16 mouse cellular contexts compared by ENCODE assay signal in genomic region chr6:77862781-77863180, GRCm38 (mm10).
A peak's percentile ranks its signal among the peaks of the same experiment; 100 is the strongest.
DNase-seq lines count a peak whose midpoint lies in the region; ATAC-seq lines count a peak whose summit lies in the region.
"Had no signal": no experiment of that assay in that cellular context is flagged by ENCODE, and none has a peak within 500 bp of the region (broad histone marks: within the 10 kb centered on the region; RNA-seq: fewer than 3 reads in every experiment).

No protein-coding gene starts in this region.

- H3K4me1 ChIP-seq in forebrain, embryonic 13.5 days: no peaks in the 10 kb centered on the region
- H3K4me1 ChIP-seq in forebrain, embryonic 11.5 days (replicated peaks; ENCODE audit: control insufficient read depth, insufficient read depth, low read length): no peaks in the 10 kb centered on the region
- H3K4me1 ChIP-seq in intestine, embryonic 16.5 days (ENCODE audit: control insufficient read depth, insufficient read depth, low read length): no peaks in the 10 kb centered on the region
- H3K4me1 ChIP-seq: liver, embryonic 15.5 days had no signal

- no peak overlapping the region for H3K4me2 ChIP-seq in forebrain, embryonic 13.5 days
- H3K4me2 ChIP-seq in forebrain, embryonic 11.5 days (ENCODE audit: low read depth, low read length, severe bottlenecking): no peak overlapping the region
- no peak overlapping the region for H3K4me2 ChIP-seq in intestine, embryonic 16.5 days (ENCODE audit: low read depth, low read length)
- H3K4me2 ChIP-seq: liver, embryonic 15.5 days; midbrain, embryonic 13.5 days had no signal

- no peak overlapping the region for H3K27ac ChIP-seq in forebrain, embryonic 13.5 days
- H3K27ac ChIP-seq in forebrain, embryonic 11.5 days (ENCODE audit: low read depth, low read length): no peak overlapping the region
- no peak overlapping the region for H3K27ac ChIP-seq in intestine, embryonic 16.5 days (ENCODE audit: low read length)
- H3K27ac ChIP-seq: liver, embryonic 15.5 days; midbrain, embryonic 13.5 days had no signal

- ATAC-seq in forebrain, embryonic 13.5 days: peak; percentile 36; the same call in 1 of the 2 replicates
- ATAC-seq in forebrain, embryonic 11.5 days (replicated peaks; ENCODE audit: low FRiP score): no peak
- ATAC-seq in frontal cortex, adult (ENCODE audit: low TSS enrichment): peak; percentile 93
- ATAC-seq in intestine, embryonic 16.5 days: no peak
- ATAC-seq: hindbrain, embryonic 16.5 days; midbrain, embryonic 13.5 days; Patski had no signal

- H3K9ac ChIP-seq in forebrain, embryonic 13.5 days: no peak overlapping the region
- H3K9ac ChIP-seq in forebrain, embryonic 11.5 days (ENCODE audit: low read length): no peak overlapping the region
- H3K9ac ChIP-seq in intestine, embryonic 16.5 days (ENCODE audit: low read depth, low read length): no peak overlapping the region
- H3K9ac ChIP-seq: liver, embryonic 15.5 days; midbrain, embryonic 13.5 days had no signal

- no peaks in the 10 kb centered on the region for H3K27me3 ChIP-seq in forebrain, embryonic 13.5 days
- no peaks in the 10 kb centered on the region for H3K27me3 ChIP-seq in forebrain, embryonic 11.5 days (ENCODE audit: control insufficient read depth, insufficient read depth, low read length)
- H3K27me3 ChIP-seq in intestine, embryonic 16.5 days (replicated peaks; ENCODE audit: control insufficient read depth, insufficient read depth, low read length): no peaks in the 10 kb centered on the region
- H3K27me3 ChIP-seq: liver, embryonic 15.5 days; midbrain, embryonic 13.5 days; Patski had no signal

- no peaks in the 10 kb centered on the region for H3K36me3 ChIP-seq in forebrain, embryonic 13.5 days (ENCODE audit: poor library complexity, severe bottlenecking)
- no peaks in the 10 kb centered on the region for H3K36me3 ChIP-seq in forebrain, embryonic 11.5 days (ENCODE audit: control insufficient read depth, insufficient read depth, low read length)
- no peaks in the 10 kb centered on the region for H3K36me3 ChIP-seq in intestine, embryonic 16.5 days (ENCODE audit: control insufficient read depth, insufficient read depth, low read length)
- H3K36me3 ChIP-seq: liver, embryonic 15.5 days; midbrain, embryonic 13.5 days had no signal

- DNase-seq in forebrain, embryonic 11.5 days (ENCODE audit: low spot score): no peak
- peak; percentile 70 for DNase-seq in layer of hippocampus, adult 9-11 months
- peak; percentile 89 for DNase-seq in right cerebral cortex, adult 18-20 months
- DNase-seq in adrenal gland, postnatal 14 days: no peak
- DNase-seq in liver: no peak
- DNase-seq: cerebellum, adult 8-10 months; heart, adult 18-20 months; kidney, adult 9 months; lung, postnatal 4 days had no signal

- no peak overlapping the region for H3K4me3 ChIP-seq in forebrain, embryonic 13.5 days
- H3K4me3 ChIP-seq in forebrain, embryonic 11.5 days (ENCODE audit: low read depth, low read length): no peak overlapping the region
- no peak overlapping the region for H3K4me3 ChIP-seq in intestine, embryonic 16.5 days (ENCODE audit: low read length)
- H3K4me3 ChIP-seq: liver, embryonic 15.5 days; midbrain, embryonic 13.5 days had no signal

- H3K9me3 ChIP-seq in forebrain, embryonic 13.5 days (replicated peaks): no peaks in the 10 kb centered on the region
- no peaks in the 10 kb centered on the region for H3K9me3 ChIP-seq in forebrain, embryonic 11.5 days (ENCODE audit: control insufficient read depth, low read length)
- H3K9me3 ChIP-seq in intestine, embryonic 16.5 days (ENCODE audit: control insufficient read depth, low read length): no peaks in the 10 kb centered on the region
- H3K9me3 ChIP-seq: liver, embryonic 15.5 days; midbrain, embryonic 13.5 days had no signal

- whole genome bisulfite sequencing in forebrain, embryonic 13.5 days: 88% methylated on average over 6 of the region's 6 CpGs
- WGBS in forebrain, embryonic 11.5 days: 86% methylated on average over 6 of the region's 6 CpGs
- 88% methylated on average over 6 of the region's 6 CpGs for WGBS in intestine, embryonic 16.5 days

Comparison
In these comparisons a context has a peak if more than half of its experiments do, and no peak if none do; other contexts are left out.
1. ATAC-seq: peak in forebrain, embryonic 13.5 days (single experiment) and frontal cortex, adult (single experiment); none in forebrain, embryonic 11.5 days (single experiment) and intestine, embryonic 16.5 days (single experiment).
2. DNase-seq: peak in layer of hippocampus, adult 9-11 months (single experiment) and right cerebral cortex, adult 18-20 months (single experiment); none in forebrain, embryonic 11.5 days (single experiment), adrenal gland, postnatal 14 days (single experiment) and liver (single experiment).